Mouse (Mus musculus) T-helper 1 cell (primary cell): ENCODE measurements around the gene March9.

Source experiments
- in situ Hi-C: fragments of 300-600 bp; cut with MboI, MseI; formaldehyde crosslinking; loops from one replicate; pipeline ENCODE4 v1.15.1; 2025; ENCODE audit warnings: high pct_unique_total_duplicates

Gene March9

DNA sequence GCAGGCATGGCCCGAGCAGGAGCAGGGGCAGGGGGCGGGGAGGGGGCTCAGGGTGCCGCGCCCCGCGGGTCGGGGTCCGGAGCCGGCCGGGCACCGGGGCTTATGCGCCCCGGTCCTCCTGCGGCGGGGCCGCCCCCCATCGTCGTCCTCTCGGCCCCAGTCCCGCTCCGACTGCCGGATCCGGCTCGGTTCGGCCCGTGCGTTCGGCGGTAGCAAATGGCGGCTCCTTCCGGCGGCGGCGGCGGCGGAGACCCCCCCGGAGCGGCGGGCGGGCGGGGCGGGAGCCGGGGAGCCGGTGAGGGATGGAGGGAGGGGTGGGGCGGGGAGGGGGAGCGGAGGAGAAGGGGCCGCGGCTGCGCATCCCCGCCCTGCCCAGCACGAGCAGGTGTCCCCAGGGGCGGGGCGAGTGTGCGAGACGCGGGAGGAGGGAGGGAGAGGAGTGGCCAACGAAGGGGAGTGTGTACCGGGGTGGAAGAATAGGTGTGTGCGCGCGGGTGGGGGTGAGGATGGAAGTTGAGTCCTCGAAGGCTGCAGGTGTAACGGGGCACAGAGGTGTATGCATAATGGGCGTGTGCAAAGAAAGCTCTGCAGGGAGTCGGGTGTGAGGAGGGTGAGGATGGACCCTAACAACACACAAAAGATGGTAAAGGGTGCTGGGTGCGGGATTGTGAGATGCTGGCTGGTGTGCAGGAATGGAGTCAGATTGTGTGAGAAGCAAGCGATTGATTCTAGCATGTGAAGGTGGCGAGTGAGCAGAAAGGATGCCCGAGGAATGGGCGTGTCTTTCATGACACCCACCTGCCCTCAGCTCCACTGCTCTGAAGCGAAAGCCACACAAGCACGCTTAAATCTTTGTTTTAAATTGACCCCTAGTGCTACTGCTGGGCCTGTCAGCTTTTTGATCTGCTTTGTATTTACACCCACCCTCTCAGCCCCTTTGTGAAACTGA is at the start of gene March9:
Gene March9 (minus strand): TSS at position 217 of the 949 bp plus-strand sequence.
- in situ Hi-C loops, result loop anchor here (25.0 kb wide), 1 partner anchor 602 kb away; the partner anchor contains the start of genes Nab2 and Nemp1

DNA sequence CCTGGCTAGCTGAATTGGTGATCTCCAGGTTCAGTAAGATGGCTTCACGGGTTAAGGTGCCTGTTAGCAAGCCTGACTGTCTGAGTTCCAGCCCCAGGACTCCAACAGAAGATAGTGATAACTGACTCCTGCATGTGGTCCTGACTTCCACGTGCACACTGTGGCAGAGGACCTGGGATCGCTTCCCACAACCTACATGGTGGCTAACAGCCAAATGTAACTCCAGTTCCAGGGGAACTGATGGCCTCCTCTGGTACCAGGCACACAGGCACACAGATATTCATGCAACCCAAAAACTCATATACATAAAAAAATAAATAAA is 48.2 kb upstream of the March9 start:
- in situ Hi-C loops, result loop anchor here (5.0 kb wide), 1 partner anchor 36 kb away; the partner anchor contains the start of gene Tspan31

DNA sequence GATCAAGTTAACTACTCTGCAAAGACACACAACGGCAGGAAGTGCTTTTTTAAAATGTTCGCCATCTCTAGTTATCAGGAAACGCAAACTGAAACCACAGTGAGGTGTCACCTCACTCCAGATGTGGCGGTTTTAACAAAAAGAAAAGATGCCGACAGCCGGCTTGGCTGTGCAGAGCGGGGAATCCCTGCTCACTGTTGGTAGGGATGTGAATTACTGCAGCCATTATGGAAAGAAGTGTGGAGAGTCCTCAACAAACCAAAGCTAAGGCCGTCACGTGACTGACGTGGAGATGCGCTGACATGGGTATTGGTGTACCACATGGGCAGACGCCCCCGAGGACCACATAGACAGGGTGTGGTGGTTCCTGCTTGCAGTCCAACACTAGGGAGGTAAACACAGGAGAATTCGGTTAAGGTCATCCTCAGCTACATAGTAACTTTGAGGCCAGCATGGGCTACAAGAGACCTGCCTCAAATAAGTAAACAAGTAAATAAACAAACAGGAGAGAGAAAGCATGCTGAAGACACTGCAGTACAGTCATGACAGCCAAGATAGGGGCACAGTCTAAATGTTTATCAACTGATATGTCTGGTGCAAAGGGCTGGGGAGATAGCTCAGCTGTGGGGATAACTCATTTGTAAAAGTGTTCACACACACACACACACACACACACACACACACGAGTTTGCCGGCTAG is 47.7 kb upstream of the March9 start:
- in situ Hi-C loops, result loop anchor here (5.0 kb wide), 1 partner anchor 35 kb away; the partner anchor contains the start of gene Tspan31

DNA sequence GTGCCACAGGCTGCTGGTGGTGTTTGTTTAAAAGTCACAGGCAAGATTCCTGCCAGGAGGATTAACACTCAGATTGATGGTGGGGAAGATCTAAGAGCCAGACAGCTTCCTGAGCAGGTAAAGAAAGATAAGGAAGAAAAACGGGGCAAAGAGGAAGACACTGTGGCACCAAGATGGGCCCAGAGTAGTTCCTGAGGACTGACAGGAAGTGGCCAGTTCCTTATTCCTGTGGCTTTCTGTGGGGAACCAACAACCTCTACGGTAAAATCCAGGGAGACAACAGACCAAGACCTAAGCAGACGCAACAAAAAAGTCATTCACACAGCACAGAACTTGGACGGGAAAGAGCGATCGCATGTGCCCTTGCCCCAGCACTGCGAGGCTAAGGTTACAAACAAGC is 43.6 kb upstream of the March9 start:
- in situ Hi-C loops, result no loop called here

DNA sequence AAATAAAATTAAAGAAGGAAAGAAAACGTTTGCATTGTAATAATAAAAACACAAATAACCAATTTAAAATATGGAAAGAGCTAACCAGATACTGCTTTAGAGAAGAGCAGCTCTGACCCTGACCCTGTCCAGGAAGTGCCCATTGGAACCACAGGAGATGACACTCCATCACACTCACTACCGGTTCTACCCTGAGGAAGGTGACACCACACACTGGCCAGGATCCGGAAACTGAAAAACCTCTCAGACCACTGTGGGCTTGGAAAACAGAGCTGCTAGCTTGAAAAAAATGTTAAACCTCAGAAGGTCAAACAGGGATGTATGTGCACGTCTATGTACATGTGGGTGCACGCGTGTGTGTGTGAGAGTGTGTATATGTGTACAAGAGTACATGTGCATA is 41.2 kb upstream of the March9 start:
- in situ Hi-C loops, result no loop called here

DNA sequence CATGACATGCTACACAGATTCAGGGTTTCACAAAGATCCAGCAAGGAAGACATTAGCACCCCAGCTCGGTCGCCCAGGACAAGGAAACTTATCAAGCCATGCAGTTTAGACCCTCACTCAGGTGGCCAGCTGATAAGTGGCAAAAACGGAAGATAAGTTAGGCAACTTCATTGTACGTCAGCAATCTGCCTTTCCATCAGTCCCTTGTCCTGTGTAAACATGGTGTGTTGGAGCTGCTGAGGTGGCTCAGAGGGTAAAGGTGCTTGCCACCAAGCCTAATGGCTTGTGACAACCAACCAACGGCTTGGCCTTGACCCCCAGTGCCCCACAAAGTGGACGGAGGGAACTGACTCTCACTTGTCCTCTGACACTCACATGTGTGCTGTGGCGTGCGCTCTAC is 40.4 kb upstream of the March9 start:
- in situ Hi-C loops, result no loop called here

DNA sequence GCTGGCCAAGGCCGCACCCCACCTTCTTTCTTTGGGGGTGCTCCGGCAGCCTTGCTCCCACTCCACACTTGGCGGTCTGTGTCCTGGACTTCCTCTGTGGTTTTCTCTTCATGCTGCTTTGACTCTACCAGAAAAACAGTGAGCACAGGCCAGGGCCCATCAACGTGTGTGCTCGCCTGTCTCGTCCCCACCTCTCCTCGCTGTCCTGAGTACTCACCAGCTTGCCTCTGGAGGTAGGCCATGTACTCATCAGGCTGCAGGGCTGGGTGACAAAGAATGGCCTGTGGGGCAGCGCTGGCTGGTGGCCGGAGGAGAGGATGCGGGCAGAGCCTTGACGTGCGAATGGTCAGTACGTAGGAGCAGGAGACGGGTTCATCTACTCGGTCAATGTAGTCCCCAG is 39.9 kb upstream of the March9 start:
- in situ Hi-C loops, result no loop called here

DNA sequence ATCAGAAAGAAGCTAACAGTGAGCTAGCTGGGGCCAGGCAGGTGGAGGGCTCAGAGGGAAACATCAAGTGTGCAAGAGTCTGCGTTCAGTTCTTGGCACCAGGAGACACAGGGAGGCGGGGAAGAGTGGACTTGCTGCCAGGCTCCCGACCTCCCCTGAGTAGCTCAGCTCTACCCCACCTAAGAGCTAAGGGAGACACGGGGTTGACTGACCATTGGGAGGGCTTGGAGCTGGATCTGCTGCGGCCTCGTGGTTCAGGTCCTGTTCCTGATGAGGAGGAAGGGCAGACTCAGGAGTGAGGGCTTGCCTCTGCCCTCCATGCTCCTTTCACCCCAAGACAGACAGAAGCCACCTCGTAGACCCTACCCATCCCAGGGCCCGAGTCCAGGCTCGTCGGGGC is 39.2 kb upstream of the March9 start:
- in situ Hi-C loops, result no loop called here

DNA sequence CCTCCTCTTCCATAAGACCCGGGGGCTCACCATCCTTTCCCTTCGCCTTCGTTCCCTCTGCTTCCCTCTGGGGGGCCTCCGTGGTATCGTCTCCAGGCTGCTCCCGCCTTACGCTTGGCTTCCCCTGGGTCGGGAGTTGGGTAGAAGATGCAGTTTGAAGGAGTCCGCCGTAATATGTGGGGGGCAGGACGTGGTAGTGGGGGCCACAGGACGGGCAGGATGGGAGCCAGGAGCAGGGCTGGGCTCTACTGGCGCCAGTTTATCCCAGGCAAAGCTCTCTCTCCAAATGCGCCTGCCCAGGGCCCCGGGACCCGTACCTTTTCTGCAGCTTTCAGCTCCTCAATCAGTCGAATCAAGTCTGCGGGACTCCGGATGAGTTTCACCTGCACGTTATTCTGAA is 38.5 kb upstream of the March9 start:
- in situ Hi-C loops, result no loop called here

DNA sequence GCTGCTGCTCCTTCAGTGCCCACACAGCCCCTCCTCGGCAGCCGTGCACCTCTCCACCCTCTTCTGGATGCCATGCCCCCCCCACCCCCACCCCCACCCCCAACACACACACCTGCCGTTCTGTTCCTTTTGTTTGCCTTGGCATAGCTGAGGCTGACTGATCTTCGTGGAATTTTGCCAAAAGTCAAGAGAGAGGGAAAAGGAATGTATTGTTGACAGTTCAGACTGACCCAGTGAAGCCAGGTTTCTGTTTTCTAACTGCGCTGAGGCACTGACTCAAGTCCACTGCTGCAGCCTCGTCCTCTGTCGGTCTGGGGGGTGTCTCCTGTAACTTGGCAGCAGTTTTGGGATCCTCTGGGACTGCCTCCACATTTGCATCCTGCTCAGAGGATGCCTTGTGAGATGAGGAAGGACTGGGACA is 34.4 kb upstream of the March9 start:
- in situ Hi-C loops, result no loop called here

DNA sequence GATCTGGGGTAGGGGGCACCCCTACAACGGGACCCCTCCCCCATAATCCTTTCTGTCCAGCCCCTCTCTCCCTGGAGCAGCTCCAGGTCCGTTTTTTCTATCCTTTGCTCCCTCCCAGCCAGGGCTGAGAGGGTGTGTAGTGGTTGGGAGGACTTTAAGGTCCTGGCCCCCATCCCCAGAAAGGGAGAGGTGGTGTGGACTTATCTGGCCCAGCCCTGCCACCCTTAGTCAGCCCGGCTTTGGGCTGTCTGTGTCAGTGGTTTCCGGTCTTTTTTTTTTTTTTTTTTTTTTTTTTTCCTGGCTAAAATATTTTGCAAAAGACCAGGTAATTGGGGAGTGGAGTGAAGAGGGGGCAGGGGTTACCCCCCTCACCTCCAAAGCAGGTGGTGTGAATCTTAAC is 32.8 kb upstream of the March9 start:
- in situ Hi-C loops, result no loop called here

DNA sequence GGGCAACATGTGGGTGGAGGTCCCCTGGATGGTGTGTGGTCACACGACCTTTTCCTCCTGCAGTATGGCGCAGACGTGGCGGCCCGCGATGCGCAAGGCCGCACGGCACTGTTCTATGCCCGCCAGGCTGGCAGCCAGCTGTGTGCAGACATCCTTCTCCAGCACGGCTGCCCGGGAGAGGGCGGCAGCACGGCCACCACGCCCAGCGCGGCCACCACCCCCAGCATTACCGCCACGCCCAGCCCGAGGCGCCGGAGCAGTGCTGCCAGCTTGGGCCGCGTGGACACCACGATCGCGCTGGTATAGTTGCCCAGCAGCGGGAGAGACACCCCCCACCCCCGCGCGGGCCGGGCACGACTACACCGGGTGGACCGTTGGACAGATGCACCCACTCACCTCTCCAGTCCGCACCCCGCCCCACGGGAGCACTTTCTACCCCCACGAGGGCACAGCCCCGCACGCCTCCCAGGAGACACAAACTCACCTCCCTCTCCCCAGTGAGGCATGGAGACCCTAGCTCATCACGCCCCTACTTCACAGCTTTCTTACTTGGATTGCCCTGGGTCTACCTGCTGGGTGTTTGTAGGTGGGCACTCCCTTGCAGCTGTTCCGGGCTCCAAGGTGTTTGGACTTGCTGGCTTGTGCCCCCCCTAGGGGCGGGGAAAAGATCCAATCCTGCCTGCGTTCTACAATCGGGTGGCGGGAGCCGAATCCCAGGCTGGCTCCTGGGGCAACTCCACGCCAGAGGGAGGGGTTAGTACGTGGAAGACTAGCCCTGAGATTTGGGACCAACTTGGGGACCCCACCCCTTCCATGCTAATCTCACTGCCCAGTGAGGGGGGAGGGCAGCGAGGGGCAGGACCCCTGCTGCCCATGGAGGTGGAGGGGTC is 31.8 kb upstream of the March9 start:
- in situ Hi-C loops, result no loop called here

DNA sequence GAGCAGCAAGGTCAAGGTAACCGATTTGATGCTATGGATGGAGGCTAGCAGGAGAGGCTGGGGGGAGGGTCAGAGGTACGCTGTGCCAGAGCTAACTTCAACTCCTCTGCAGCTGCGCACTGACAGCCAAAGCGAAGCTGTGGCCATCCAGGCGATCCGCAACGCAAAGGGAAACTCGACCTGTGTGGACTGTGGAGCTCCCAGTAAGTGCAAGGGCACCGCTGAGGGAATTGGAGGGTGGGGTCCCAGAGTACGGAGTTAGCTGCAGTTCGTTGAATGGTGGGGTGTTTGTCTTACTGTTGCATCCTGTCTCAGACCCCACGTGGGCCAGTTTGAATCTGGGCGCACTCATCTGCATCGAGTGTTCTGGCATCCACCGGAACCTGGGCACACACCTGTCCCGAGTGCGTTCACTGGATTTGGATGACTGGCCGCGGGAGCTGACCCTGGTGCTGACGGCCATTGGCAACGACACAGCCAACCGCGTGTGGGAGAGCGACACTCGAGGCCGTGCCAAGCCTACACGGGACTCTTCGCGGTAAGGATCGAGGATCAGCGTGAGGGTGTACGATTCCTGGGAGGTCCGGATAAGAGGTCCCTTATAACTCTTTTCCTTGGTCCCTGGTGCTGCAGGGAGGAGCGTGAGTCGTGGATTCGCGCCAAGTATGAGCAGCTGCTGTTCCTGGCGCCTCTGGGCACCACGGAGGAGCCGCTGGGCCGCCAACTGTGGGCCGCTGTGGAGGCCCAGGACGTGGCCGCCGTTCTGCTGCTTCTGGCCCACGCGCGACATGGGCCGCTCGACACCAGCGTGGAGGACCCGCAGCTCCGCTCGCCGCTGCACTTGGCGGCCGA is 30.8 kb upstream of the March9 start:
- in situ Hi-C loops, result no loop called here

DNA sequence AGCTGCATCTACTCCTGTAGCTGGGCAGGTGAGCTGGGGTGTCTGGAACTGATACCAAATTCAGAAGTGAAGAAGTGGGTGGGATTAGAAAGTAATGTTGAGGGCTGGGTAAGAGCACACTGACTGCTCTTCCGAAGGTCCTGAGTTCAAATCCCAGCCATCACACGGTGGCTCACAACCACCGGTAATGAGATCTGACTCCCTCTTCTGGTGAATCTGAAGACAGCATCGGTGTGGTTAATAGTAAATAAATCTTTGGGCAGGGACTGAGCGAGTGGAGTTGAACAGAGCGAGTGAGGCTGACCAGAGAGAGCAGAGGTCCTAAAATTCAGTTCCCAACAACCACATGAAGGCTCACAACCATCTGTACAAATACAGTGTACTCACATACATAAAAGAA is 25.6 kb upstream of the March9 start:
- in situ Hi-C loops, result no loop called here

DNA sequence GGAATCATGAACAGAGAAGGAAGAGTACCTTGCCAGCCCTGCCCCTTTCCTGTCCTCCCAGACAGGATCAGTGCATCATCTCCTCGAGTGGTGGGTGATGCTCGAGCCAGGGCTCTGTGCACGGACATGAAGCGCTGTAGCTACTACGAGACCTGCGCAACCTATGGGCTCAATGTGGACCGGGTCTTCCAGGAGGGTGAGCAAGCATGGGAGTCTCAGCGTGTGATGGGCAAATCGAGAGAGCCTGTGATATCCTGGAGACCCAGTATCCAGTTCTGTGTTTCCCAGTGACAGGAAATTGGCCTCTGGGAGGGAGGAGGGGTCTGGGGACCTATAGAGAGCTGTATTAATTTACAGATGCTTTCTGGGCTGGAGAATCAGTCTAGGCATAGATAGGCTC is 25.1 kb upstream of the March9 start:
- in situ Hi-C loops, result no loop called here

DNA sequence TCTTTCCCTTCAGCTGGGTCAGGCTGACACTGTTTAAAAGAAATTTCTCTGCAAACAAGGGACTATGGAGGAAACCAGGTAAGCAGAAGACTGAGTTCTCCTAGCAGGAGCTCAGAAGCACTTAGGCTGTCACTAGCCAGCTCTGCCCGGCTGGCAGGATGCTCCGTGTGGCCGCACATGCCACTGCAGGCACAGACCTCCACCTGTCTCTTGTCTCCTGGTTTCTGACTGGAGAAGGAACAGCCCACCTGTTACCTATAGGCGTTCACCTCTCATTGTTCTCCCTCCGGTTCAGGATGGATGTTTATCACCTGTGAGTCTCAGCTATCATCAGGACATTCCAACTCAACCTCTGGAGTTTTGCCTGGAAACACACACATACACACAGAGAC is 23.9 kb upstream of the March9 start:
- in situ Hi-C loops, result no loop called here

DNA sequence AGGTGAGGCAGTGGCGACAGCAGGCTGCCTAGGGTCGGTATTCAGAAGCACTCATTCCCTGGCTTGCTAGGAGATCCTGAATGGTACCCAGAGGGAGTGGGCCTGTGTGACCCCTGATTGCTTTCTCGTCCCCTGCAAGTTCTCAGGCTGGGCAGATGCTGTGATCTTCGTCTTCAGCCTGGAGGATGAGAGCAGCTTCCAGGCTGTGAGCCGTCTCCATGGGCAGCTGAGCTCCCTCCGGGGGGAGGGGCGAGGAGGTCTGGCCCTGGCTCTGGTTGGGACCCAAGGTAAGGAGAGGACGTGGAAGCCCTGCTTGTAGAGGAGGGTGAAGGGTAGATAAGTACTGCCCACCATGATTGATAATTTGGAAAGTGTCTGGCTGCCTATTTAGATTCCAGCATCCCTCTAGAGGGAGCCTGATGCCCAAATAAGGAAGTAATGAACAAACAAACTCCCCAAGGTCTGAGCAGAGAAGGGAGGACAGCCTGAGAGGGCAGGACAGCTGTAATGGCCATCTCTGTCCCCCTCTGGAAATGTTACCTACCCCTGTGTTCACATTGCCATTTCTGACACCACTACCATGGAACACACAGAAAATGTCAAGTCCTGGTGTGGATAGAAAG is 23.4 kb upstream of the March9 start:
- in situ Hi-C loops, result no loop called here

DNA sequence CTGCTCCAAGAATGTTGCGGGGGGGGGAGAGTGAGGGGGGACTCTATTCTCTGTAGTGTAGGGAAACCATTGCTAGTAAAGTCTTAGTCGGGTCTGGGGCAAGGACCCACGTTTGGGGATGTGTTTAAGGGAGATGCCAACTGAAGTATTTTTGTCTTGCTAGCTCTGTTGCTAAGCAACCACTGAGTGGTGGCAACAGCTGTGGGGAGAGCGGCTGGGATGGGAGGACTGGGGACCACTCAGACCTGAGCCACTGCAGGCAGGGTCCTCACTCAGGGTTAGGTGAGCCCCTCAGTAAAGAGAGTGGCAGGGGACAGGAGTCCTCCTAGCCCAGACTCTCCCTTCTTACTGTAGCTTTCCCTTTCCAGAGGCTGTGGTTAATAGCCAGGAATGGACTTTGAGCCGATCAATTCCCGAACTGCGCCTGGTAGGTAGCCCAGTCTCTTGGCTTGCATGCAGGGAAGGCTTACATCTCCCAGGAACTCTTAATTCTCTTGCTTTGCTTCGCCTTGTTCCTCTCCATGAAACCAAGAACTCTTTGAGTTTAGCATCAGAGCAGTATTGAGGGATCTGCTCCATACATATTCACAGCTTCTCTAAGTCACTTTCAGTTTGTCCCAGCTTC is 22.1 kb upstream of the March9 start:
- in situ Hi-C loops, result no loop called here

DNA sequence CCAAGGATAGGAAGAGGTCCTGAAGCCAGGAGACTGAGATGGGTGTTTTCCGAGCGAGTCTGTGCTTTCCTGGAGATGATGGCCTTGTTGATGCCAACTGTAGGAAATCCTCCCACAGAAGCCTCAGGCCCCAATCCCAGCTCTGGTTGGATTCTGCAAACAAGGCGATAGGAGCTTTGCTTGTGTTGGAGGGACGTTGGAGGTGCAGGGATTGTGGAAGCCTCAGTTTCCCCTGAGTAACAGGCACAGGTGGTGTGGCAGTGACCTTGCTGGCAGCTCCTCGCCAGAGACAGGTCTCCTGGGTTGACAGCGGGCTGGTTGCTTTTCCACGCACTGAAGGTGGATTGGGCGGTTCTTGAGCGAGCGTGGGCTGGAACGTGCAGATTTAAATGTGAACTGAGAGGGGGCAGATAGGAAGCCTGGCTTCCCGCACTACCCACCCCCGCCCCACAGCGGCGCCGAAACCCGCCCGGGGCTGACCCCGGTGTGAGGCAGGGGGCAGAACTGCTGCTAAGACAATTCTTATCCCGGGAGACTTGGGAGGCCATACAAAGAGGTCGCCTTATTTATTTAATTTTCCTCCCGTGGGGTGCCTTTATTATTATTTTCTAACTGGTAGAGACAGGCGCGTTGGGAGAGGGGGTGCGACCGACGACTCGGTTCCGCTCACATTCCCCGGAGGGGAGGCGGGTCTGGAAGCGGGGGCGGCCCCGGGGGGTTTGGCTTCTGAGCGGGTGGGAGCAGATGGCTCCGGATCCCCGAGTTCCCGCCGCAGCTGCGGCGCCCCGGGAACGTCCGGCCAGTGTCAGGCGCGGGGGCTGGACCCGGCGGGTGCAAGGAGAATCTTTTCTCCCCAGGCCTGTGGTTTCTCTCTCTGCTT is 21.2 kb upstream of the March9 start:
- in situ Hi-C loops, result no loop called here
